Mouse (Mus musculus) forebrain, embryonic 13.5 days (tissue): Measurements from ENCODE around the gene Plcb1. TPM values are rescaled to one million over a fixed set of nuclear protein-coding genes. Genes with fewer than 3 reads are reported as not detected.

Source experiments
- ATAC-seq: fragments of 200-750 bp; cut with Nextera tagmentation; 2 replicates; pipeline ENCODE4 v1.8.0; 2017
- H3K27ac ChIP-seq: fragments of 300-500 bp; sonication (generic); 2 replicates; pipeline ENCODE4 v1.5.1; 2015; ENCODE audit warnings: inconsistent platforms, mild to moderate bottlenecking, moderate library complexity
- H3K27me3 ChIP-seq: fragments of 300-500 bp; sonication (generic); 2 replicates; pipeline ENCODE4 v1.6.1; 2015; ENCODE audit warnings: mild to moderate bottlenecking, inconsistent platforms
- H3K36me3 ChIP-seq: fragments of 300-500 bp; sonication (generic); 2 replicates; pipeline ENCODE4 v1.6.1; 2015; ENCODE audit warnings: mild to moderate bottlenecking, inconsistent platforms; ENCODE audit not compliant: poor library complexity, severe bottlenecking
- H3K4me1 ChIP-seq: fragments of 300-500 bp; sonication (generic); 2 replicates; pipeline ENCODE4 v1.6.1; 2015; ENCODE audit warnings: inconsistent platforms
- H3K4me2 ChIP-seq: fragments of 300-500 bp; sonication (generic); 2 replicates; pipeline ENCODE4 v1.6.1; 2015; ENCODE audit warnings: inconsistent platforms, mild to moderate bottlenecking, moderate library complexity
- H3K4me3 ChIP-seq: fragments of 300-500 bp; sonication (generic); 2 replicates; pipeline ENCODE4 v1.5.1; 2015; ENCODE audit warnings: mild to moderate bottlenecking, inconsistent platforms
- H3K9ac ChIP-seq: fragments of 300-500 bp; sonication (generic); 2 replicates; pipeline ENCODE4 v1.6.1; 2015; ENCODE audit warnings: mild to moderate bottlenecking, inconsistent platforms
- H3K9me3 ChIP-seq: fragments of 300-500 bp; sonication (generic); replicated peaks from 2 replicates; pipeline ENCODE4 v1.6.1; 2016; ENCODE audit warnings: inconsistent platforms
- WGBS: fragments of 180-500 bp; shearing (Covaris S2); methylation state at CpG from one replicate; pipeline ENCODE4 v1.1.7; 2015; 5-methylcytosine and 5-hydroxymethylcytosine counted together
- polyA plus RNA-seq: library from polyadenylated mRNA; unstranded; fragments of >200 nt; fragmentation: Nextera tagmentation; extraction: Ambion mirVana; gene quantifications from 2 replicates; pipeline ENCODE4 v1.2.1, GENCODE M21; 2015

Gene Plcb1
- polyA plus RNA-seq, 1 experiment from 2014 or later = 27.3 TPM

- Histone ChIP-seq H3K36me3 (no peaks in the 10 kb centered on the region), H3K27me3 (no peaks in the 10 kb centered on the region), H3K9me3 (no peaks in the 10 kb centered on the region), H3K4me2 (no peak overlapping the region), H3K9ac (no peak overlapping the region), H3K4me1 (peaks cover 8% of the 10 kb centered on the region), H3K27ac (no peak overlapping the region), H3K4me3 (no peak overlapping the region)
- no peak for ATAC-seq
- 59% methylated on average over 9 of the region's 9 CpGs for WGBS
Observed at GRCm38 (mm10) chr2:135492777-135493176, 706.9 kb downstream of the Plcb1 start.

DNA sequence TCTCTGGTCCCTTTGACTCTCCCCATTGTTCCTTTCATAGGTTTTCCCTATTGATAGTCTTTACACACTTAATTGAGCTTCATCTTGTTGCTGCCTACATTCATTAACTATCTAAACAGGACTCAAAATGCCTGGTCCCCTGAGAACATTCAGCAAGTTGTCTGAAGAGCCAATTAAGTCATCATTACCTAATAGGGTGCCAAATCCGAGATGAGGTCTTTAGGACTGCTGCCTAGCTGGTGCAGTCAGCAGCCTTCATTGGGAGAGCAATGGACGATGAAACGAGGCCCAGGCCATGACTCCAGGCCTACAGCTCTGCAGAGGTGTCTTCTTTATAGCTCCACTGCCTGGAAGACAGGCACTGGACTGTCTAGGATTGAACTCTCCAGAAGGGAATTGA is 710.7 kb downstream of the Plcb1 start:
- no peak overlapping the region for H3K4me2 ChIP-seq
- H3K4me1 ChIP-seq = peaks cover 8% of the 10 kb centered on the region
- ATAC-seq = no peak
- no peak overlapping the region for H3K4me3 ChIP-seq
- H3K36me3 ChIP-seq = no peaks in the 10 kb centered on the region
- H3K9me3 ChIP-seq = no peaks in the 10 kb centered on the region
- no peak overlapping the region for H3K9ac ChIP-seq
- WGBS = 13% methylated on average over 3 of the region's 3 CpGs
- H3K27me3 ChIP-seq = no peaks in the 10 kb centered on the region
- H3K27ac ChIP-seq = no peak overlapping the region

DNA sequence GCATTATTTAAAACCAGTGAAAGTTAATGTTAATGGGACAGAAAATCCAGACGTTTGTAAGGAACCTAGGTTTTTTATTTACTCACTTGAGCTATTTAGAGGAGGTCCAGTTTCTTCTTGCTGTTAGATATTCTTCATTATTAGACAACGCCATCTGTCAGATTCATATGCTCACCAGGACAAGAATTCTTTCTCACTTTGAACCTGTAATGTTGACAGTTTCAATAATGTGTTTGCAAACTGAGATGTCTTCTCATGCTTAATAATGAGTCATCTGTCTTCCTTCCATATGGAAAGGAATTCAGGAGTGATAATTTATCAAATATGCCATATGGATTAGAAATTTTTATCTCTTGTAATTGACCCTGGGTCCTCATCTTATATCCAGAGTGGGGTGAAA is 711.4 kb downstream of the Plcb1 start:
- no peak overlapping the region for H3K9ac ChIP-seq
- ATAC-seq = no peak
- no peaks in the 10 kb centered on the region for H3K9me3 ChIP-seq
- H3K4me2 ChIP-seq = no peak overlapping the region
- no peaks in the 10 kb centered on the region for H3K27me3 ChIP-seq
- H3K27ac ChIP-seq = no peak overlapping the region
- no peaks in the 10 kb centered on the region for H3K36me3 ChIP-seq
- H3K4me3 ChIP-seq = no peak overlapping the region
- 50% methylated on average over 2 of the region's 2 CpGs for WGBS
- peaks cover 8% of the 10 kb centered on the region for H3K4me1 ChIP-seq

DNA sequence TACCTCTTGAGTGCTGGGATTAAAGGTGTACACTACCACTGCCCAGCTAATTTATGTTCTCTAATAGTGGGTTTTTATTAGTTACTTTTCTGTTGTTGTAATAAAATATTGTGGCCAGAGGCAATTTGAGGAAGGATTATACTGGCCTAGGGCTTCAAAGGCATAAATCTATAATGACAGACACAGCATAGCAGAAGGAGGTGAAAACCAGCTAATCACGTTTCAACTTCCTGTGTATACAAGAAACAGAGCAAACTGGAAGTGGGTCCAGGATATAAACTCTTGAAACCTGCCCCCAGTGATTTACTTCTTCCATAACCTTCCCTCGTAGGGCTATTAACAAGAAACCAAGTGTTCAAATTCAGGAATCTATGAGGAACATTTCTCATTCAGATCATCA is 715.0 kb downstream of the Plcb1 start:
- H3K27ac ChIP-seq = no peak overlapping the region
- H3K4me1 ChIP-seq = peaks cover 8% of the 10 kb centered on the region
- no peaks in the 10 kb centered on the region for H3K9me3 ChIP-seq
- no peak for ATAC-seq
- H3K36me3 ChIP-seq = no peaks in the 10 kb centered on the region
- H3K4me3 ChIP-seq = no peak overlapping the region
- H3K27me3 ChIP-seq = no peaks in the 10 kb centered on the region
- H3K4me2 ChIP-seq = no peak overlapping the region
- WGBS = 78% methylated on average over 2 of the region's 2 CpGs
- no peak overlapping the region for H3K9ac ChIP-seq

- Histone ChIP-seq H3K9ac (no peak overlapping the region), H3K4me2 (no peak overlapping the region), H3K4me1 (no peaks in the 10 kb centered on the region), H3K27me3 (no peaks in the 10 kb centered on the region), H3K9me3 (no peaks in the 10 kb centered on the region), H3K36me3 (no peaks in the 10 kb centered on the region), H3K27ac (no peak overlapping the region), H3K4me3 (no peak overlapping the region)
- peak; percentile 58; the same call in 1 of the 2 replicates for ATAC-seq
- 84% methylated on average over 4 of the region's 4 CpGs for WGBS
Observed at GRCm38 (mm10) chr2:135503328-135503997, 717.6 kb downstream of the Plcb1 start.

- no peak overlapping the region for H3K9ac ChIP-seq
- no peak overlapping the region for H3K4me2 ChIP-seq
- no peak overlapping the region for H3K4me3 ChIP-seq
- H3K4me1 ChIP-seq = no peaks in the 10 kb centered on the region
- no peak overlapping the region for H3K27ac ChIP-seq
- no peaks in the 10 kb centered on the region for H3K36me3 ChIP-seq
- no peaks in the 10 kb centered on the region for H3K27me3 ChIP-seq
- no peaks in the 10 kb centered on the region for H3K9me3 ChIP-seq
- ATAC-seq = no peak
Observed at GRCm38 (mm10) chr2:135503998-135504354, 718.1 kb downstream of the Plcb1 start.

DNA sequence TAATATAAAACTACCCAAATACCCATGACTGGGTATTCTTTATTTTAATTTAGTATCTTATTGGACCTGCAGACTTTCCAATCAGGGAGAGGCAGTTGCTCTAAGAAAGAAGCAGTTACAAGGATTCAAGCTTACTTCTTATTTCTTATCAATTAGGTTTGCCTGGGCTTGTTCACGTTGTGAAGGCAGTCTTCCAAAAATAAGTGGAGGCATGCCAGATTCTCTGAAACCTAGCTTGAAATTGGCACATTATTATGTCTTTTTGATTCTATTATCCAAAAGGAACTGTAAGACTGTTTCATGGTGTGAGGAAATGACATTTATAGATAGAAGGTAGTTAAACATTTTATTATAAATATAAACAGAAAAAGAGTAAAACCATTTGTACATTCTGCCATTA is 721.2 kb downstream of the Plcb1 start:
- no peak overlapping the region for H3K4me3 ChIP-seq
- ATAC-seq = no peak
- 73% methylated on average over 1 of the region's 1 CpGs for WGBS
- H3K36me3 ChIP-seq = no peaks in the 10 kb centered on the region
- H3K27ac ChIP-seq = no peak overlapping the region
- no peak overlapping the region for H3K4me2 ChIP-seq
- no peaks in the 10 kb centered on the region for H3K9me3 ChIP-seq
- no peaks in the 10 kb centered on the region for H3K27me3 ChIP-seq
- no peaks in the 10 kb centered on the region for H3K4me1 ChIP-seq
- no peak overlapping the region for H3K9ac ChIP-seq

- ATAC-seq = no peak
- H3K9ac ChIP-seq = no peak overlapping the region
- H3K9me3 ChIP-seq = no peaks in the 10 kb centered on the region
- no peaks in the 10 kb centered on the region for H3K4me1 ChIP-seq
- H3K27me3 ChIP-seq = no peaks in the 10 kb centered on the region
- H3K36me3 ChIP-seq = no peaks in the 10 kb centered on the region
- no peak overlapping the region for H3K4me2 ChIP-seq
- 57% methylated on average over 2 of the region's 2 CpGs for WGBS
- no peak overlapping the region for H3K27ac ChIP-seq
- H3K4me3 ChIP-seq = no peak overlapping the region
Observed at GRCm38 (mm10) chr2:135518956-135519355, 733.1 kb downstream of the Plcb1 start.

Other genes starting within 250 kb of the Plcb1 start
- not detected in 2 replicates for gene Hao1, start 231.7 kb upstream of the Plcb1 start, polyA plus RNA-seq
- gene Tmx4, start 141.9 kb upstream of the Plcb1 start, polyA plus RNA-seq = 57.8 and 69.1 TPM in 2 replicates